In genomic region chr5:140639312-140639711, GRCm38 (mm10) we compare ENCODE assay signal across 19 mouse cellular contexts. TPM values are rescaled to one million over a fixed set of nuclear protein-coding genes. Genes with fewer than 3 reads are reported as not detected.
A peak's percentile ranks its signal among the peaks of the same experiment; 100 is the strongest.
DNase-seq lines count a peak whose midpoint lies in the region; ATAC-seq and TF ChIP-seq lines count a peak whose summit lies in the region.
"Had no signal": no experiment of that assay in that cellular context is flagged by ENCODE, and none has a peak within 500 bp of the region (broad histone marks: within the 10 kb centered on the region; RNA-seq: fewer than 3 reads in every experiment).

No protein-coding gene starts in this region.

- DNase-seq in gastrocnemius, adult 2 months: no peak
- no peak for DNase-seq in gastrocnemius, adult 8-10 months (ENCODE audit: low spot score in 2 of 2)
- DNase-seq in midbrain, embryonic 10.5 days (ENCODE audit: low spot score): no peak
- DNase-seq in testis, postnatal 10 days (ENCODE audit: low spot score): no peak
- DNase-seq: adrenal gland, postnatal 14 days; cerebellum, adult 11-12 months; cerebellum, adult 9-10 months; kidney, adult 18-20 months had no signal

- H3K9me3 ChIP-seq in hindbrain, embryonic 13.5 days: no peaks in the 10 kb centered on the region
- no peaks in the 10 kb centered on the region for H3K9me3 ChIP-seq in hindbrain, embryonic 12.5 days (replicated peaks)
- no peaks in the 10 kb centered on the region for H3K9me3 ChIP-seq in midbrain, embryonic 12.5 days
- no peaks in the 10 kb centered on the region for H3K9me3 ChIP-seq in midbrain, embryonic 10.5 days (replicated peaks)
- no peaks in the 10 kb centered on the region for H3K9me3 ChIP-seq in embryonic facial prominence, embryonic 12.5 days
- H3K9me3 ChIP-seq: embryonic facial prominence, embryonic 15.5 days; hindbrain, embryonic 15.5 days had no signal

- no peak overlapping the region for H3K9ac ChIP-seq in hindbrain, embryonic 13.5 days
- H3K9ac ChIP-seq in hindbrain, embryonic 12.5 days: no peak overlapping the region
- no peak overlapping the region for H3K9ac ChIP-seq in midbrain, embryonic 12.5 days (replicated peaks)
- H3K9ac ChIP-seq in embryonic facial prominence, embryonic 12.5 days: no peak overlapping the region
- H3K9ac ChIP-seq: embryonic facial prominence, embryonic 15.5 days; hindbrain, embryonic 15.5 days had no signal

- ATAC-seq in hindbrain, embryonic 13.5 days (ENCODE audit: low FRiP score): no peak
- ATAC-seq in hindbrain, embryonic 12.5 days (ENCODE audit: low FRiP score): no peak
- ATAC-seq in midbrain, embryonic 12.5 days (ENCODE audit: low FRiP score, low read depth): no peak
- no peak for ATAC-seq in embryonic facial prominence, embryonic 12.5 days (ENCODE audit: insufficient number of reproducible peaks, insufficient read depth, low FRiP score, low TSS enrichment)
- ATAC-seq: activated CD4-positive, CD25-positive, alpha-beta regulatory T cell, adult 4 months; inflammation-experienced regulatory T-cells, adult 6 months; Patski had no signal

- no peak overlapping the region for H3K4me2 ChIP-seq in hindbrain, embryonic 13.5 days
- H3K4me2 ChIP-seq in hindbrain, embryonic 12.5 days (replicated peaks): no peak overlapping the region
- H3K4me2 ChIP-seq in midbrain, embryonic 12.5 days (replicated peaks): no peak overlapping the region
- no peak overlapping the region for H3K4me2 ChIP-seq in embryonic facial prominence, embryonic 12.5 days (replicated peaks)
- H3K4me2 ChIP-seq: embryonic facial prominence, embryonic 15.5 days; hindbrain, embryonic 15.5 days had no signal

- no peaks in the 10 kb centered on the region for H3K27me3 ChIP-seq in hindbrain, embryonic 13.5 days
- H3K27me3 ChIP-seq in hindbrain, embryonic 12.5 days: no peaks in the 10 kb centered on the region
- H3K27me3 ChIP-seq in midbrain, embryonic 12.5 days: no peaks in the 10 kb centered on the region
- no peaks in the 10 kb centered on the region for H3K27me3 ChIP-seq in midbrain, embryonic 10.5 days (ENCODE audit: low read depth, poor library complexity, severe bottlenecking)
- H3K27me3 ChIP-seq in embryonic facial prominence, embryonic 12.5 days: no peaks in the 10 kb centered on the region
- H3K27me3 ChIP-seq: CH12.LX; embryonic facial prominence, embryonic 15.5 days; hindbrain, embryonic 15.5 days; Patski had no signal

- 75% methylated on average over 4 of the region's 4 CpGs for WGBS in hindbrain, embryonic 13.5 days
- WGBS in hindbrain, embryonic 12.5 days: 88% methylated on average over 4 of the region's 4 CpGs
- 93% methylated on average over 4 of the region's 4 CpGs for WGBS in midbrain, embryonic 12.5 days
- 97% methylated on average over 4 of the region's 4 CpGs for WGBS in midbrain, embryonic 10.5 days
- WGBS in embryonic facial prominence, embryonic 12.5 days: 86% methylated on average over 4 of the region's 4 CpGs

- intact Hi-C loops in gastrocnemius, adult 2 months (cut with DNase I): no loop called here

- TF ChIP-seq CTCF in gastrocnemius, adult 2 months (IDR thresholded peaks at IDR 0.05): no peak

- H3K4me3 ChIP-seq in gastrocnemius, adult 2 months: peak overlapping the region; percentile 21; the same call in 1 of the 2 replicates
- H3K4me3 ChIP-seq in hindbrain, embryonic 13.5 days: no peak overlapping the region
- no peak overlapping the region for H3K4me3 ChIP-seq in hindbrain, embryonic 12.5 days
- no peak overlapping the region for H3K4me3 ChIP-seq in midbrain, embryonic 12.5 days
- no peak overlapping the region for H3K4me3 ChIP-seq in midbrain, embryonic 10.5 days
- no peak overlapping the region for H3K4me3 ChIP-seq in embryonic facial prominence, embryonic 12.5 days
- H3K4me3 ChIP-seq: embryonic facial prominence, embryonic 15.5 days; erythroblast, embryonic 14.5 days; hindbrain, embryonic 15.5 days had no signal

- peaks cover 80% of the 10 kb centered on the region for H3K4me1 ChIP-seq in hindbrain, embryonic 13.5 days (replicated peaks)
- H3K4me1 ChIP-seq in hindbrain, embryonic 12.5 days: peaks cover 48% of the 10 kb centered on the region
- H3K4me1 ChIP-seq in midbrain, embryonic 12.5 days: peaks cover 46% of the 10 kb centered on the region
- peaks cover 35% of the 10 kb centered on the region for H3K4me1 ChIP-seq in midbrain, embryonic 10.5 days
- H3K4me1 ChIP-seq in embryonic facial prominence, embryonic 12.5 days: peaks cover 39% of the 10 kb centered on the region

- peak overlapping the region; percentile 79 for H3K27ac ChIP-seq in gastrocnemius, adult 2 months
- H3K27ac ChIP-seq in hindbrain, embryonic 13.5 days: peak overlapping the region; percentile 36
- H3K27ac ChIP-seq in hindbrain, embryonic 12.5 days: no peak overlapping the region
- H3K27ac ChIP-seq in midbrain, embryonic 12.5 days (replicated peaks): 0 out of 2 replicates have a peak overlapping the region, but pooled peaks have one; percentile 20
- H3K27ac ChIP-seq in midbrain, embryonic 10.5 days (replicated peaks): no peak overlapping the region
- H3K27ac ChIP-seq in embryonic facial prominence, embryonic 12.5 days: 0 out of 2 replicates have a peak overlapping the region, but pooled peaks have one; percentile 91
- H3K27ac ChIP-seq: hindbrain, embryonic 15.5 days had no signal

- H3K36me3 ChIP-seq in hindbrain, embryonic 13.5 days: peaks cover 68% of the 10 kb centered on the region
- peaks cover 59% of the 10 kb centered on the region for H3K36me3 ChIP-seq in hindbrain, embryonic 12.5 days
- peaks cover 70% of the 10 kb centered on the region for H3K36me3 ChIP-seq in midbrain, embryonic 12.5 days
- H3K36me3 ChIP-seq in midbrain, embryonic 10.5 days: peaks cover 96% of the 10 kb centered on the region
- H3K36me3 ChIP-seq in embryonic facial prominence, embryonic 12.5 days: peaks cover 63% of the 10 kb centered on the region

RNA-seq across cellular contexts. Expression of gene Ttyh3, which starts 9.5 kb away (rescaled TPM):
- total RNA-seq in gastrocnemius, adult 2 months (2021): 1 to 10 TPM; 4.0 to 4.4 TPM
- 1 to 10 TPM; 2.6 to 5.2 (median 3.4) TPM for total RNA-seq in gastrocnemius, adult 8-10 months (2022)
- 65.3 and 67.4 TPM in 2 replicates for polyA plus RNA-seq in hindbrain, embryonic 13.5 days (2015; fragmentation: Nextera tagmentation; extraction: Ambion mirVana)
- 83.7 and 98.3 TPM in 2 replicates for polyA plus RNA-seq in hindbrain, embryonic 12.5 days (2016; fragmentation: Nextera tagmentation; extraction: Ambion mirVana)
- 68.8 and 71.0 TPM in 2 replicates for polyA plus RNA-seq in midbrain, embryonic 12.5 days (2016; fragmentation: Nextera tagmentation; extraction: Ambion mirVana)
- polyA plus RNA-seq in midbrain, embryonic 10.5 days (2016; fragmentation: Nextera tagmentation; extraction: Ambion mirVana): 28.6 and 36.2 TPM in 2 replicates
- polyA plus RNA-seq in embryonic facial prominence, embryonic 12.5 days (2016; fragmentation: Nextera tagmentation; extraction: Ambion mirVana): 60.6 and 62.6 TPM in 2 replicates

RNA-seq across cellular contexts. Expression of gene Lfng, which starts 32.2 kb away (rescaled TPM):
- 1 to 10 TPM; 3.2 to 6.1 TPM for total RNA-seq in gastrocnemius, adult 2 months (2021)
- 1 to 10 TPM; 2.0 to 2.9 (median 2.4) TPM for total RNA-seq in gastrocnemius, adult 8-10 months (2022)
- 22.9 and 27.1 TPM in 2 replicates for polyA plus RNA-seq in hindbrain, embryonic 13.5 days (2015; fragmentation: Nextera tagmentation; extraction: Ambion mirVana)
- polyA plus RNA-seq in hindbrain, embryonic 12.5 days (2016; fragmentation: Nextera tagmentation; extraction: Ambion mirVana): 23.8 and 27.6 TPM in 2 replicates
- 28.5 and 33.9 TPM in 2 replicates for polyA plus RNA-seq in midbrain, embryonic 12.5 days (2016; fragmentation: Nextera tagmentation; extraction: Ambion mirVana)
- polyA plus RNA-seq in midbrain, embryonic 10.5 days (2016; fragmentation: Nextera tagmentation; extraction: Ambion mirVana): 43.7 and 50.8 TPM in 2 replicates
- 14.0 and 14.2 TPM in 2 replicates for polyA plus RNA-seq in embryonic facial prominence, embryonic 12.5 days (2016; fragmentation: Nextera tagmentation; extraction: Ambion mirVana)
- total RNA-seq: CH12.LX had no signal

Comparison
In these comparisons a context has a peak if more than half of its experiments do, and no peak if none do; other contexts are left out.
1. H3K27ac ChIP-seq: peak in gastrocnemius, adult 2 months (single experiment), hindbrain, embryonic 13.5 days (single experiment), midbrain, embryonic 12.5 days (single experiment) and embryonic facial prominence, embryonic 12.5 days (single experiment); none in hindbrain, embryonic 12.5 days (single experiment) and midbrain, embryonic 10.5 days (single experiment).